Mouse (Mus musculus) small intestine, adult 10 weeks (tissue): ENCODE data around the gene Gpc6. TPM values are rescaled to one million over a fixed set of nuclear protein-coding genes. Genes with fewer than 3 reads are reported as not detected.

Experiments
- polyA plus RNA-seq: library from polyadenylated mRNA; stranded (reverse); fragments of 350-450 nt; fragmentation: Illumina TruSeq; extraction: RNeasy Lipid Tissue Mini Kit (QIAGEN cat#74804); gene quantifications from one replicate; pipeline ENCODE4 v1.2.3, GENCODE M21; 2014; ENCODE audit warnings: low replicate concordance

Gene Gpc6
- 1.6 TPM for polyA plus RNA-seq

GRCm38 (mm10) chr14:116924876-116925601, at the start of gene Gpc6:
Gene Gpc6, plus strand, starts transcription at chr14:116925315.

